Mouse (Mus musculus) intestine, embryonic 14.5 days (tissue): ENCODE data around the gene Cenpv. TPM values are rescaled to one million over a fixed set of nuclear protein-coding genes. Genes with fewer than 3 reads are reported as not detected.
"Not testable (repeated sequence)": the region's sequence is repeated elsewhere in the genome, so short reads cannot be mapped to it uniquely, and the experiment has no call there.

Source experiments
- ATAC-seq: fragments of 200-750 bp; cut with Nextera tagmentation; replicated peaks from 2 replicates; pipeline ENCODE4 v1.8.0; 2017; ENCODE audit warnings: low read depth, moderate number of reproducible peaks, moderate TSS enrichment, moderate library complexity; ENCODE audit not compliant: low FRiP score, low TSS enrichment
- DNase-seq: peaks from one replicate; pipeline ENCODE4 v3.0.0-alpha.2; 2018; ENCODE audit warnings: low spot score
- H3K27ac ChIP-seq: fragments of 300-500 bp; sonication (generic); 2 replicates; pipeline ENCODE4 v1.5.1; 2014; ENCODE audit warnings: low read depth, mild to moderate bottlenecking, control low read depth
- H3K27me3 ChIP-seq: fragments of 300-500 bp; sonication (generic); replicated peaks from 2 replicates; pipeline ENCODE4 v1.6.1; 2014; ENCODE audit warnings: low read length, control low read depth; ENCODE audit not compliant: control insufficient read depth, insufficient read depth
- H3K36me3 ChIP-seq: fragments of 300-500 bp; sonication (generic); 2 replicates; pipeline ENCODE4 v1.6.1; 2014; ENCODE audit warnings: low read length, control low read depth; ENCODE audit not compliant: control insufficient read depth, insufficient read depth
- H3K4me1 ChIP-seq: fragments of 300-500 bp; sonication (generic); replicated peaks from 2 replicates; pipeline ENCODE4 v1.6.1; 2014; ENCODE audit warnings: low read length, control low read depth, mixed read lengths; ENCODE audit not compliant: control insufficient read depth, insufficient read depth
- H3K4me2 ChIP-seq: fragments of 300-500 bp; sonication (generic); 2 replicates; pipeline ENCODE4 v1.6.1; 2014; ENCODE audit warnings: low read length
- H3K4me3 ChIP-seq: fragments of 300-500 bp; sonication (generic); 2 replicates; pipeline ENCODE4 v1.5.1; 2014; ENCODE audit warnings: low read depth, low read length, control low read depth, mixed read lengths
- H3K9ac ChIP-seq: fragments of 300-500 bp; sonication (generic); 2 replicates; pipeline ENCODE4 v1.6.1; 2014; ENCODE audit warnings: mild to moderate bottlenecking, low read length
- H3K9me3 ChIP-seq: fragments of 300-500 bp; sonication (generic); 2 replicates; pipeline ENCODE4 v1.6.1; 2016; ENCODE audit warnings: low read length, control low read depth; ENCODE audit not compliant: control insufficient read depth
- WGBS: fragments of 180-500 bp; shearing (Covaris S2); extraction: QIAGEN DNeasy Blood & Tissue Kit; methylation state at CpG from one replicate; pipeline ENCODE4 v1.1.7; 2014; 5-methylcytosine and 5-hydroxymethylcytosine counted together
- polyA plus RNA-seq: library from polyadenylated mRNA; unstranded; fragments of >200 nt; fragmentation: Nextera tagmentation; extraction: Ambion mirVana; gene quantifications from 2 replicates; pipeline ENCODE4 v1.2.1, GENCODE M21; 2014

Cenpv gene
- polyA plus RNA-seq, 1 experiment from 2014 or later, result 44.9 TPM

- H3K4me1 ChIP-seq, result 0 out of 2 replicates have a peak, but pooled peaks cover 4% of the 10 kb centered on the region
- no peak overlapping the region for H3K9ac ChIP-seq
- no peak overlapping the region for H3K27ac ChIP-seq
- DNase-seq (no peak), ATAC-seq (no peak)
- H3K9me3 ChIP-seq, result no peaks in the 10 kb centered on the region
- 85% methylated on average over 8 of the region's 8 CpGs for WGBS
- 0 out of 2 replicates have a peak, but pooled peaks cover 2% of the 10 kb centered on the region for H3K27me3 ChIP-seq
- 0 out of 2 replicates have a peak, but pooled peaks cover 5% of the 10 kb centered on the region for H3K36me3 ChIP-seq
- no peak overlapping the region for H3K4me2 ChIP-seq
- no peak overlapping the region for H3K4me3 ChIP-seq
Measured at GRCm38 (mm10) chr11:62537089-62537488, 2.0 kb downstream of the Cenpv start.

- Histone ChIP-seq H3K27ac (no peak overlapping the region), H3K4me2 (no peak overlapping the region), H3K4me1 (no peaks in the 10 kb centered on the region), H3K36me3 (peaks cover 4% of the 10 kb centered on the region; the same call in 1 of the 2 replicates), H3K9me3 (no peaks in the 10 kb centered on the region), H3K27me3 (no peaks in the 10 kb centered on the region), H3K4me3 (no peak overlapping the region), H3K9ac (no peak overlapping the region)
- 45% methylated on average over 2 of the region's 2 CpGs for WGBS
- no peak for ATAC-seq
- DNase-seq, result no peak
Measured at GRCm38 (mm10) chr11:62522283-62522682, 16.8 kb downstream of the Cenpv start.

- Histone ChIP-seq H3K36me3 (no peaks in the 10 kb centered on the region), H3K4me2 (no peak overlapping the region), H3K4me1 (no peaks in the 10 kb centered on the region), H3K9me3 (no peaks in the 10 kb centered on the region), H3K9ac (no peak overlapping the region), H3K27ac (0 out of 2 replicates have a peak overlapping the region, but pooled peaks have one; percentile 22), H3K27me3 (no peaks in the 10 kb centered on the region), H3K4me3 (no peak overlapping the region)
- ATAC-seq, result no peak
- 19% methylated on average over 2 of the region's 2 CpGs for WGBS
- DNase-seq, result no peak
Measured at GRCm38 (mm10) chr11:62518991-62519390, 20.1 kb downstream of the Cenpv start.

- Histone ChIP-seq H3K9ac (no peak overlapping the region), H3K36me3 (no peaks in the 10 kb centered on the region), H3K4me1 (no peaks in the 10 kb centered on the region), H3K4me2 (no peak overlapping the region), H3K27me3 (no peaks in the 10 kb centered on the region), H3K27ac (no peak overlapping the region), H3K4me3 (no peak overlapping the region), H3K9me3 (no peaks in the 10 kb centered on the region)
- ATAC-seq (no peak), DNase-seq (no peak)
- WGBS, result 71% methylated on average over 6 of the region's 6 CpGs
Measured at GRCm38 (mm10) chr11:62513311-62513710, 25.8 kb downstream of the Cenpv start.

- Histone ChIP-seq H3K36me3 (no peaks in the 10 kb centered on the region), H3K27ac (no peak overlapping the region), H3K4me1 (no peaks in the 10 kb centered on the region), H3K4me3 (no peak overlapping the region), H3K4me2 (no peak overlapping the region), H3K9me3 (no peaks in the 10 kb centered on the region), H3K27me3 (no peaks in the 10 kb centered on the region), H3K9ac (no peak overlapping the region)
- ATAC-seq, result no peak
- no peak for DNase-seq
- 91% methylated on average over 8 of the region's 8 CpGs for WGBS
Measured at GRCm38 (mm10) chr11:62512529-62513080, 26.5 kb downstream of the Cenpv start.

GRCm38 (mm10) chr11:62511444-62512202 is 27.4 kb downstream of the Cenpv start:
- Histone ChIP-seq H3K4me3 (no peak overlapping the region), H3K4me2 (no peak overlapping the region), H3K27me3 (no peaks in the 10 kb centered on the region), H3K27ac (no peak overlapping the region), H3K4me1 (no peaks in the 10 kb centered on the region), H3K9me3 (no peaks in the 10 kb centered on the region), H3K9ac (no peak overlapping the region), H3K36me3 (no peaks in the 10 kb centered on the region)
- WGBS, result 79% methylated on average over 13 of the region's 13 CpGs
- DNase-seq (no peak), ATAC-seq (no peak)

DNA sequence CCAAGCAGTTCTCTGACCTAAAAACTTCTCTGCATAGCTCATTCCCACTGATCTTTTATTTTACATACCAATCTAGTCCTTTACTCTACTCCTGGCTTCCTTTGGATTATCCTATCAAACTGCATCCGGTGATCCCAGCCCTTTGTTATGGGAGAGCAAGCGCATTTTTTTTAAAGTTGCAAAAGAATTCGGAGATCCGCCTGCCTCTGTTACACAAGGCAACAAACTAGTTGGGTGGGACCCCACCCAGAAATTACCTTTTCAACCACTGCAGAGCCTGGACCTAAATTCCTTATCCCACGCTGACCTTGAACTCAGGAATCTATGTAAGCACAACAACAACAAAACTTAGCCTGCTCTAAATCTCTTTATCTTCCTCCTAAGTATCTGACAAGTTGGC is 28.1 kb downstream of the Cenpv start:
- no peak for ATAC-seq
- Histone ChIP-seq H3K27me3 (no peaks in the 10 kb centered on the region), H3K4me3 (no peak overlapping the region), H3K4me1 (no peaks in the 10 kb centered on the region), H3K4me2 (no peak overlapping the region), H3K9me3 (no peaks in the 10 kb centered on the region), H3K36me3 (no peaks in the 10 kb centered on the region), H3K9ac (no peak overlapping the region), H3K27ac (no peak overlapping the region)
- WGBS, result 88% methylated on average over 5 of the region's 5 CpGs
- no peak for DNase-seq

GRCm38 (mm10) chr11:62509571-62509970 is 29.5 kb downstream of the Cenpv start:
- ATAC-seq, result no peak
- no peak overlapping the region for H3K4me2 ChIP-seq
- no peak overlapping the region for H3K27ac ChIP-seq
- no peak overlapping the region for H3K4me3 ChIP-seq
- no peaks in the 10 kb centered on the region for H3K9me3 ChIP-seq
- no peak overlapping the region for H3K9ac ChIP-seq
- no peak for DNase-seq
- 46% methylated on average over 3 of the region's 3 CpGs for WGBS
- no peaks in the 10 kb centered on the region for H3K27me3 ChIP-seq
- H3K4me1 ChIP-seq, result no peaks in the 10 kb centered on the region
- no peaks in the 10 kb centered on the region for H3K36me3 ChIP-seq

DNA sequence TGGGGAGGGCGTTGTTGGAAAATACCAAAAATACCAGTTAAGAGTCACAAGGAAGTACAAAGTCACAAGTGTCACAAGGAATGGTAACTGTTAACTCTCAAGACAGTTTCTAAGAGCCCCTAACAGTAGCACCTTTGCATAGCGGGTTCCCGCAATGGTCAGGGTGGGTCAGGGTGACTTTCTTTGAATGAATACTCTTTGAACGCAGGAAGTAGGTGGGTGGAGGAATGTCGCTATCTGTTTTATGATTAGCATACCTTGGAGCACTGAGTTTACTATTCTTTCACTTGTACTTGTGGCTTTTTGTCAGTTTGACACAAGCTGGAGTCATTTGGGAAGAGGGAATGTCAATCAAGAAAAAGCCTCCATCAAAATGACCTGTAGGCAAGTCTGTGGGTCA is 30.2 kb downstream of the Cenpv start:
- 88% methylated on average over 5 of the region's 5 CpGs for WGBS
- not testable (repeated sequence) for H3K4me2 ChIP-seq, DNase-seq, ATAC-seq, H3K36me3 ChIP-seq, H3K9ac ChIP-seq, H3K27me3 ChIP-seq, H3K9me3 ChIP-seq, H3K4me3 ChIP-seq, H3K27ac ChIP-seq, H3K4me1 ChIP-seq
